Mouse (Mus musculus) hindbrain, embryonic 16.5 days (tissue): ENCODE measurements around the gene Col4a3bp. TPM values are rescaled to one million over a fixed set of nuclear protein-coding genes. Genes with fewer than 3 reads are reported as not detected.
"Not testable (repeated sequence)": the region's sequence is repeated elsewhere in the genome, so short reads cannot be mapped to it uniquely, and the experiment has no call there.

Experiments used
- ATAC-seq: fragments of 200-750 bp; cut with Nextera tagmentation; 2 replicates; pipeline ENCODE4 v1.8.0; 2017; ENCODE audit warnings: moderate TSS enrichment, moderate library complexity
- H3K27ac ChIP-seq: fragments of 300-500 bp; sonication (generic); 2 replicates; pipeline ENCODE4 v1.5.1; 2014; ENCODE audit warnings: low read depth, mild to moderate bottlenecking, control low read depth, low read length, moderate library complexity
- H3K27me3 ChIP-seq: fragments of 300-500 bp; sonication (generic); replicated peaks from 2 replicates; pipeline ENCODE4 v1.6.1; 2014; ENCODE audit warnings: low read length; ENCODE audit not compliant: control insufficient read depth, insufficient read depth
- H3K36me3 ChIP-seq: fragments of 300-500 bp; sonication (generic); 2 replicates; pipeline ENCODE4 v1.6.1; 2014; ENCODE audit warnings: mild to moderate bottlenecking, low read length, moderate library complexity, mixed read lengths; ENCODE audit not compliant: control insufficient read depth, insufficient read depth
- H3K4me1 ChIP-seq: fragments of 300-500 bp; sonication (generic); 2 replicates; pipeline ENCODE4 v1.6.1; 2014; ENCODE audit warnings: low read depth, low read length; ENCODE audit not compliant: control insufficient read depth, insufficient read depth
- H3K4me2 ChIP-seq: fragments of 300-500 bp; sonication (generic); 2 replicates; pipeline ENCODE4 v1.6.1; 2014; ENCODE audit warnings: mild to moderate bottlenecking, low read length, control low read depth, moderate library complexity
- H3K4me3 ChIP-seq: fragments of 300-500 bp; sonication (generic); 2 replicates; pipeline ENCODE4 v1.5.1; 2014; ENCODE audit warnings: mild to moderate bottlenecking, low read length, control low read depth, moderate library complexity
- H3K9ac ChIP-seq: fragments of 300-500 bp; sonication (generic); 2 replicates; pipeline ENCODE4 v1.6.1; 2014; ENCODE audit warnings: low read depth, mild to moderate bottlenecking, control low read depth, low read length, moderate library complexity
- H3K9me3 ChIP-seq: fragments of 300-500 bp; sonication (generic); 2 replicates; pipeline ENCODE4 v1.6.1; 2014; ENCODE audit warnings: mild to moderate bottlenecking, low read length, moderate library complexity; ENCODE audit not compliant: control insufficient read depth
- WGBS: fragments of 180-500 bp; shearing (Covaris S2); extraction: QIAGEN DNeasy Blood & Tissue Kit; methylation state at CpG from one replicate; pipeline ENCODE4 v1.1.7; 2014; 5-methylcytosine and 5-hydroxymethylcytosine counted together
- polyA plus RNA-seq: library from polyadenylated mRNA; unstranded; fragments of >200 nt; fragmentation: Nextera tagmentation; extraction: Ambion mirVana; gene quantifications from 2 replicates; pipeline ENCODE4 v1.2.1, GENCODE M21; 2015

The Col4a3bp gene
- polyA plus RNA-seq, 1 experiment from 2014 or later: 7.5 TPM

DNA sequence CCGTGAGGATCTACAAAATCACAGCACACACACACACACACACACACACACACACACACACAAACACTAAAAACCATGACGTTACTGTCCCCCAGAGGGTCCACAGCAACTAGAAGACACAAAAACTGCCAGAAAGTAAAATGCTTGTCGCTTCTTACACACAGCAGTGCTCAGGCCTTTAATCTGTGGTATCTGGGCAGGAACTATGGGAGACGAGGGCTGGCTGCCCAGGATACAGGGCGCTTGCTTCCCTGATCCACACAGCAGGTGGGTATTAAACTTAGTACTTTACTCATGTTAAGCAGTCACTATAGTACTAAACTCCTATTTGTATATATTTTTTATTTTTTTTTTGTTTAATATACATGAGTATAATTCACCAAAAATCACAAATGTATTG is 103.4 kb downstream of the Col4a3bp start:
- Histone ChIP-seq H3K4me3 (no peak overlapping the region), H3K4me2 (no peak overlapping the region), H3K9me3 (no peaks in the 10 kb centered on the region), H3K27me3 (no peaks in the 10 kb centered on the region), H3K36me3 (peaks cover 19% of the 10 kb centered on the region), H3K27ac (no peak overlapping the region), H3K4me1 (no peaks in the 10 kb centered on the region), H3K9ac (no peak overlapping the region)
- ATAC-seq: 0 out of 2 replicates have a peak, but pooled peaks have one; percentile 18
- 56% methylated on average over 5 of the region's 5 CpGs for WGBS

GRCm38 (mm10) chr13:96653041-96653440 is 110.6 kb downstream of the Col4a3bp start:
- Histone ChIP-seq H3K4me1 (no peaks in the 10 kb centered on the region), H3K9ac (no peak overlapping the region), H3K4me3 (no peak overlapping the region), H3K36me3 (peaks cover 72% of the 10 kb centered on the region), H3K27ac (no peak overlapping the region), H3K4me2 (no peak overlapping the region), H3K27me3 (no peaks in the 10 kb centered on the region), H3K9me3 (no peaks in the 10 kb centered on the region)
- 0 out of 2 replicates have a peak, but pooled peaks have one; percentile 31 for ATAC-seq
- WGBS: 88% methylated on average over 9 of the region's 9 CpGs

DNA sequence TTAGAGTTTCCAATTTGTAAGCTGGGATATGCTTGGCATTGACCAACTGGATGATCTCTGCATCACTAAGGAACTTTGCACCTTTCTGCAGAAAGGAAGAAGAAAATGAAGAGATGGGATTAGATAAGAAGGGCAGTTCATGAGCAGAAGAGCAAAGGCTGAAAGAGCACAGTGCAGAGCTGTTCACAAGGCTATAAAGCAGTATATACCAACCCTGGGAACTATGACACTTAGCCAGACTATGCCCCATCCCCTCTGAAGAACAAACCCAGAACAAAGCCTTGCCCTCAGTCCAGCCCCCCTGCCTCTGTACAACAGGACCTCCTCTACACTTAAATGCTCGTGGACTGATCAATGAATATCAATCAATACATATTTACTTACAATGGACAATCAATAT is 114.3 kb downstream of the Col4a3bp start:
- WGBS: 74% methylated on average over 1 of the region's 1 CpGs
- Histone ChIP-seq H3K36me3 (peaks cover 60% of the 10 kb centered on the region), H3K4me2 (no peak overlapping the region), H3K27ac (no peak overlapping the region), H3K9ac (no peak overlapping the region), H3K4me3 (no peak overlapping the region), H3K4me1 (no peaks in the 10 kb centered on the region), H3K9me3 (no peaks in the 10 kb centered on the region), H3K27me3 (no peaks in the 10 kb centered on the region)
- ATAC-seq: no peak

DNA sequence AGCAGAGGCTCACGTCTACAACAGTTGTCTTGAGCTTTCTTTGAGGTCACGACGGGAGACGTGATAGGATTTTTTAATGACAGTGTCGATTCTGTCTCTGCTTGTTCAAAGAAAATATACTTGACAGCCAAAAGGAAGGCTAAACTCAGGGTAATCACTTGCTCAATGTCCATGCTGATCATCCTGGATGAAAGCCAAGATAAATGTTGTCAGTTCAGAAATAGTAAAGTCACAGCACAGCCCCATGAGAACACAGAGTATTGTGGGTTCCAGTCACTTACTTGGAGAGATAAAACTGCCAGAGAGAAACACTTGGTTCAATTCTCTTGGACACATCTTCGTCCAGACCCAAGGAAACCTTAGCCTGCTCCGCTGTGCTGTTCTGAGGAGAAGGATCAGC is 116.5 kb downstream of the Col4a3bp start:
- WGBS: 92% methylated on average over 7 of the region's 7 CpGs
- peaks cover 66% of the 10 kb centered on the region for H3K36me3 ChIP-seq
- no peak for ATAC-seq
- H3K9me3 ChIP-seq: no peaks in the 10 kb centered on the region
- no peaks in the 10 kb centered on the region for H3K27me3 ChIP-seq
- no peak overlapping the region for H3K9ac ChIP-seq
- H3K27ac ChIP-seq: no peak overlapping the region
- no peak overlapping the region for H3K4me2 ChIP-seq
- H3K4me1 ChIP-seq: no peaks in the 10 kb centered on the region
- H3K4me3 ChIP-seq: no peak overlapping the region

- H3K4me1 ChIP-seq: no peaks in the 10 kb centered on the region
- peaks cover 65% of the 10 kb centered on the region for H3K36me3 ChIP-seq
- no peak overlapping the region for H3K4me2 ChIP-seq
- 33% methylated on average over 10 of the region's 10 CpGs for WGBS
- H3K9me3 ChIP-seq: no peaks in the 10 kb centered on the region
- no peak overlapping the region for H3K9ac ChIP-seq
- no peak overlapping the region for H3K4me3 ChIP-seq
- no peak overlapping the region for H3K27ac ChIP-seq
- no peaks in the 10 kb centered on the region for H3K27me3 ChIP-seq
- peak; percentile 65 for ATAC-seq
These were observed 117.9 kb downstream of the Col4a3bp start for GRCm38 (mm10) chr13:96660095-96660860.

GRCm38 (mm10) chr13:96663120-96663519 is 120.7 kb downstream of the Col4a3bp start:
- ATAC-seq, H3K27me3 ChIP-seq, H3K9me3 ChIP-seq, H3K4me2 ChIP-seq, H3K4me3 ChIP-seq, H3K27ac ChIP-seq, H3K9ac ChIP-seq: not testable (repeated sequence)
- peaks cover 17% of the 10 kb centered on the region for H3K4me1 ChIP-seq
- peaks cover 48% of the 10 kb centered on the region for H3K36me3 ChIP-seq
- 93% methylated on average over 4 of the region's 4 CpGs for WGBS

DNA sequence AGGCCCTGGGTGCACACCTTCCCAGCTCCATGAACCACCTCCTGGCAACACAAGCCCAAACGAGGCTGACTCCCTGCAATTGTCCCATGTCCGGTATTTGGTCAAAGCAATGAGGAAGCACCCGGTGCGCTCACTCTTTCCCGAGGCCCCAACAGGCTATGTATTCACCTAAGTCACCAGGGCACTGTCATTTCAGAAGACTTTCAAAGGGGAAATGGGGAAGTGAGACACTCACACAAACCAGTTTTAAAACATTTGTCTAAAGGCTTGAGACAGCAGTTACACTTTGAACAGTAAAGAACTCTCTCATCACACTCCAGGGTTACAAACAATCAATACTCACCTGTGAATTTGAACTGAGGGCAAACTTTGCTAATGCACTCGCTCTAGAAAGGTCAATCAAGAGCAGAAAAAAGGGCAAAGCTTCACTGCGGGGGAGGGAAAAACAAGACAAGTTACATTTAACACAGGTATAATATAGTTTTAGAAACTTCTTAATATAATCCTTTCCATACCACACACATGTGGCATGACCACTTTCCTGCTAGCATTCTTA is 122.1 kb downstream of the Col4a3bp start:
- no peak for ATAC-seq
- Histone ChIP-seq H3K4me1 (peaks cover 21% of the 10 kb centered on the region), H3K9ac (no peak overlapping the region), H3K4me3 (no peak overlapping the region), H3K4me2 (no peak overlapping the region), H3K36me3 (peaks cover 38% of the 10 kb centered on the region), H3K9me3 (no peaks in the 10 kb centered on the region), H3K27ac (no peak overlapping the region), H3K27me3 (no peaks in the 10 kb centered on the region)
- WGBS: 97% methylated on average over 7 of the region's 7 CpGs

DNA sequence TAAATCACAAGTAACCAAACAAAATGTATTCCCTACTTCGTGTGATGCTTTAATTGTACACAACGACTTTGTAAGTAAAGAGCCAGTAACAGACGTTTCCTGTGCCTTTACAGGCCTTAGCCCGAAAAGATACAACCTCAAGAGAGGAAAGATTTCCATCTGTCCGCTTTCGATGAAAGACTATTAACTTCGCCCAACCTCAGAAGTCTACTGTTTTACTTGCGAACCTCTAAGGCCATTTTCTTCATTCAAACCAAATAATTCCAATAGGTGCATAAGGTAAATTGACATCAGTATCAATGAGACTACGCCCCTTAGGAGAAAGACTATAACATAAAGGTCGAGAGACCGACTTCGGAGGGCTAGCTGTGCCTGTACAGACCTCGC is 127.6 kb downstream of the Col4a3bp start:
- H3K4me1 ChIP-seq: peaks cover 23% of the 10 kb centered on the region
- H3K27ac ChIP-seq: peak overlapping the region; percentile 99
- H3K36me3 ChIP-seq: peaks cover 8% of the 10 kb centered on the region
- ATAC-seq: no peak
- H3K9me3 ChIP-seq: no peaks in the 10 kb centered on the region
- 3% methylated on average over 13 of the region's 13 CpGs for WGBS
- H3K4me2 ChIP-seq: peak overlapping the region; percentile 80
- H3K9ac ChIP-seq: peak overlapping the region; percentile 94
- H3K4me3 ChIP-seq: peak overlapping the region; percentile 92
- H3K27me3 ChIP-seq: no peaks in the 10 kb centered on the region

GRCm38 (mm10) chr13:96670406-96671077 is 128.1 kb downstream of the Col4a3bp start, which contains the start of gene Hmgcr:
Gene Hmgcr, minus strand, starts transcription at chr13:96670936.
- peak; percentile 100 for ATAC-seq
- under 1% methylated on average over 70 of the region's 70 CpGs for WGBS
- H3K27me3 ChIP-seq: no peaks in the 10 kb centered on the region

More at GRCm38 (mm10) chr13:96670406-96671077, 128.1 kb downstream of the Col4a3bp start, which contains the start of gene Hmgcr:
- peaks cover 23% of the 10 kb centered on the region for H3K4me1 ChIP-seq
- H3K4me3 ChIP-seq: peak within 1 kb of the TSS; percentile 92
- H3K4me2 ChIP-seq: peak within 1 kb of the TSS; percentile 80
- peak within 1 kb of the TSS; percentile 94 for H3K9ac ChIP-seq
- peak within 1 kb of the TSS; percentile 99 for H3K27ac ChIP-seq
- H3K36me3 ChIP-seq: peaks cover 4% of the 10 kb centered on the region; the same call in 1 of the 2 replicates
- no peaks in the 10 kb centered on the region for H3K9me3 ChIP-seq
